Mouse (Mus musculus): ENCODE results near the gene Lrrc58. TPM values are rescaled to one million over a fixed set of nuclear protein-coding genes. Genes with fewer than 3 reads are reported as not detected.

Lrrc58 gene
- 10 to 100 TPM; 85.6 to 85.7 TPM for total RNA-seq (2021)
- long read RNA-seq, experiment 1, full-length matches to known transcripts: 6 of 18 reads
- long read RNA-seq, experiment 1, partial matches to known transcripts: 0 of 18 reads
- long read RNA-seq, experiment 1, other reads (novel, unspliced or antisense): 12 of 18 reads
- long read RNA-seq, experiment 2, full-length matches to known transcripts: 2 of 12 reads
- long read RNA-seq, experiment 2, partial matches to known transcripts: 0 of 12 reads
- long read RNA-seq, experiment 2, other reads (novel, unspliced or antisense): 10 of 12 reads

DNA sequence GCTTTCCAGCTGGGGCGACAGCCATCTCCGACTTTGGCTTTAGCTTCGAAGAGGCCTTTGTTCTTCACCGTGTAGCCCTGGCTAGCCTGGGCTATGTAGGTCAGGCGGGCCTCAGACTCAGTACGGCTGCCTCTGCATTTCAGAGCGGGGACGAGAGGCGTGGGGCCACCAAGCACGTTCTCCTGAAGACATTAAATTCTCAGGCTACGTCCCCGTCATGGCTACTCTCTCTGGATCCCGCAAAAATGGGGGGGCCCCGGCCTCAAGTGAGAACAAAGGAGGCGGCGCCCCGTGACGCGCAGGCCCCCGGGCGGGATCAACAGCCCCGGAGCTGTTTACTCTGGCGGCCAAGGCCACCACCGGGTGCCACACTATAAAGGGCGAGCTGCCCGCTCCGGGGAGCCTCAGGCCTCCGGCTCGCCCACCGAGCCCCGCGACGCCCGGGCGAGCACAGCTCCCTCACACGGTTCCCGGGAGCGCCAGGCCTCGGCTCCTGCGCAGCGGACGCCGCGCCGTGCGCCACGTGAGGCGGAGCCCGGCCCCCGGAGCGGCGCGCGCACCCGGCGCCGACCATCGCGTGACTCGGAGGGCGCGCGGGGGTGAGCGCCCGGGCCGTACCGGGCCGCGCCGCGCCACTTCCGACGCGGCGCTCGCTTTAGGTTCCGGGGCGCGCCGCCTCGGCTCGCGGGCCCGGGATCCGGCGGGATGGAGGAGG lies at the start of gene Lrrc58:
Gene Lrrc58, plus strand, starts transcription at position 599 of the 715 bp plus-strand sequence.
- intact Hi-C loops (cut with DNase I): loop anchor here (2.0 to 5.0 kb wide), 4 partner anchors 56 to 219 kb away; partner anchors contain the start of gene Gsk3b
- DNase-seq: peak; percentile 90 to 93

- intact Hi-C loops (cut with DNase I): no loop called here
- no peak for DNase-seq
Measured at GRCm38 (mm10) chr16:37823949-37824348, 44.2 kb upstream of the Lrrc58 start.

DNA sequence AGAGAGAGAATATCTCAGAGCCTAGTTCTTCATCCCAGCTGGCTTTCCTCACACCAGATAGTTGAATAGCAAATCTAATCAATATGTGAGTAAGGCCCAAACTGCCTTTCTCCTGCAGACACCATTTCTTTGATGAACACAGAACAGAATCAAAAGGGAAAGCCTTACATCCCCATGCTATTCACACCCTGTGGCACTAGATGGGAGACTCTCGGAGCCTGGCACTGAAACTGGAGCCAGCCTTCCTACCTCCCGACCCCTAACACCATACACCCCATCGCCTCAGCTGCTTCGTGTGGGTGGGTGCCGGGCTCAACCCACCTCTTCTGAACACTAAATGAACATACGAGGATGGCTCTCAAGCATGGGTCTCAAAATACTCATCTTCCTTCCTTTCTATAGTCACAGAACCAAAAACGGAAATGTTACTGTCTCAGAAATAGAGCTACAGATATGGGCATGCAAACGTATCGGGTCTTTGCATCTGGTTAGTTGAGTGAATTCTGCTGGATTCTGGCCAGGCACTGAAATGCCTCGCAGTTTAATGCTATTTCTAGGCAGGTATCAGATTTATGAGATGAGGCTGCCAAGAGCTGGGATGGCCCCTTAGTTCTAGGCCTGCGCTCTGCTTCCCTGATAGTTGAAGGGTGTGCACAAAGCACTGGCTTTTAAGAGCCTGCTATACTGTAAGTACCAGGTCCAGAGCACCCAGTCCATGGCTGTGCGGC lies 43.2 kb upstream of the Lrrc58 start:
- DNase-seq: no peak
- intact Hi-C loops (cut with DNase I): no loop called here

GRCm38 (mm10) chr16:37826286-37826685 lies 41.9 kb upstream of the Lrrc58 start:
- intact Hi-C loops (cut with DNase I): no loop called here
- DNase-seq: no peak

DNA sequence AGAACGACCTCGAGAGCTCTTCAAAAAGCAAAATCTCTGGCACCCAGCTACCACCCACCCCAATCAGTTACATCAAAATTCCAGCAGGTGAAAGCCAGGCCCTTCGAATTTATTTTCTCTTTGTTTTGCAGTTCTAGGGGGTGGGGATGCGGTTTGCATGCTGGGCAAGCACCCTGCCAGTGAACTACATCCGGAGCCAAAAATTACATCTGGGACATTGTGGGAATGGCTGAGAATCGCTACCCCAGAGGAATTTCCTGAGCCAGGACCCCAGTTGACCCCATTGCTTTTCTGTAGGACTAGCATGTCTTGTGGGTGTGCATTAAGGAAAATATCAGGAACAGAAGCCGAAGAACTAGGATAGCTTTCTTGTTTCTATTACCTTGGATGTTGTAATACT lies 37.1 kb upstream of the Lrrc58 start:
- no peak for DNase-seq

DNA sequence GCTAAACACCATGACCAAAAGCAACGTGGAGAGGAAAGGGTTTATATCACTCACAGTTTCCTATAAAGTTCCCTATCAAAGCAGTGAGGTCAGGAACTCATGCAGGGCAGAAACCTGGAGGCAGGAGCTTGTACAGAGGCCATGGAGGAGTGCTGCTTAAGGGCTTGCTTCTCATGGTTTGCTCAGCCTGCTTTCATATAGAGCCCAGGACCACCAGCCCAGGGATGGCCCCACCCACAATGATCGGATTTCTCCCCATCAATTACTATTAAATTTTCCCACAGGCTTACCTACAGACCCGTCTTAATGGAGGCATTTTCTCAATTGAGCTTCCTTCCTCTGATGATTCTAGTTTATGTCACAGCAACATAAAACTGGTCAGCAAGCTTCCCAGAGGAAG lies 30.6 kb upstream of the Lrrc58 start:
- no peak for DNase-seq

More for the DNA sequence above, 37.1 kb upstream of the Lrrc58 start:
- intact Hi-C loops (cut with DNase I): no loop called here

DNA sequence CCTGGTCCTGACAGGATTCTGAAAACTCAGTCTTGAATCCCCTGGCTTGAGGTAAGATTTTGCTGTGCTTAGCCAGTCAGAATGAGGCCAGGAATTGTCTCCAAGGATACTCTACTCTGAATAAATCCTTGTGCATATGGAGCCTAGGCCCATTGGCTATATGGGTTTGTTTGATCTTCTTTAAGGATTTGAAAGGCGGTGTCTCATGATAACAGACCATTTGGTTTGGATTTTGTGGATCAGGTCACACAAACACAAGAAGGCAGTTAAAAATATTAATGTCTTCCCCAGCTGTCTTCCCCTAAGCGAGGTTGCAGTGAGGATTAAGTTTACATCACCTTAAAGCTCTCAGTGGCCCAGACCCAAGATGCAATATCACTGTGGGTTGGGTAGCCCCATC lies 25.8 kb upstream of the Lrrc58 start:
- no peak for DNase-seq
- intact Hi-C loops (cut with DNase I): no loop called here

More for the DNA sequence above, 30.6 kb upstream of the Lrrc58 start:
- intact Hi-C loops (cut with DNase I): no loop called here

GRCm38 (mm10) chr16:37843740-37844139 lies 24.4 kb upstream of the Lrrc58 start:
- intact Hi-C loops (cut with DNase I): no loop called here
- no peak for DNase-seq

DNA sequence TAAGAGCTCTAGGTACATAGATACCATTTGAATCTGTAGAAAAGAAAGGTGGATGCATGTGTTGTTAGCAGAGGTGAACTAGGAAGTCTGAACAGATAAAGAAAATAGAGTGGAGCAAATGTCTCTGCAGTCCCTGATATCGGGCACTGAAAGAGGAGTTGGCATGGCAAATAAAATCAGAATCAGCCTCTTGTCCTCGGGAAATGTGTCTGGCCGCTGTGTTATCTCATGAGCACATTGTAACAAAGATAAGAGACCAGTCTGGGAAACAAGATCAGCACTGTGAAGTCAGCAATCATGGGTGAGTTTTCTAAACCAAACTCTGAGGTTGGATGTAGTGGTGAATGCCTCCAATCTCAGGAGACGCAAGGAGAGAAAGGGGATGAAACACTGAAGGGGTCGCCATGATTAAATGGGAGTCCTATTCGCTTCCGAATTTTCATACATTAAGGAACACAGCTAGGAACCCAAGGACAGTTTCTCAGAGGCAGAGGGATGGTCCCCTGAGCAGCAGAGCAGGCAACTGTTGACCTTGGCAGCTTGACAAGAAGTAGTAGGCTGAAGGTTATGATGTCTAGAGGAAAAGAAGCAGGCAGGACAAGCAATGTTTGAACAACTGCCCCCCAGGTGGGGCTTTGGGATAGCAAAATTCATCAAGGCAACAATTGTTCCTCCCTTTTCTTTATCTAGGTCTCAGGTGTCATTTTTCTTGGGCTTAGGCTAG lies 22.8 kb upstream of the Lrrc58 start:
- intact Hi-C loops (cut with DNase I): no loop called here
- peak in 1 of 2 experiments; percentile 32 for DNase-seq

- no peak for DNase-seq
Measured at GRCm38 (mm10) chr16:37847081-37847480, 21.1 kb upstream of the Lrrc58 start.

DNA sequence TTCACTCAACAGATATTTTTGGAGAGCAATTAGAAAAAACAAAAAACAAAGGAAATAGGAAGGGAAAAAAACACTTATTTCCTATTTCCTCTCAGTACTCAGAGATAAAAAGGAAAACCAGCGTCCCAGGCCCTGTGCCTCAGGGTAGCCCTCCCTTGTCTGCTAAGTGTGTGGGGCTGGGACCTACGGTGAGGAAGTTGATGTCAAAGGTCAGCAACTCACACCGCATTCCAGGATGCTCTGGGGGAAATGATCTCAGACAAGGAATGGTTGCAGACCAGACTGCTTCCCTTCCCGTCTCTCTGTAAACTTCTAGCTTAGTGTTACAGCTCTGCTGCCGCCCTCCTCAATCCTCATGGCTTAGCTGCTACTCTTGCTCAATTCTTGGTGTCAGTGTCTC lies 16.8 kb upstream of the Lrrc58 start:
- peak; percentile 27 to 37 for DNase-seq
- intact Hi-C loops (cut with DNase I): no loop called here

More at GRCm38 (mm10) chr16:37847081-37847480, 21.1 kb upstream of the Lrrc58 start:
- intact Hi-C loops (cut with DNase I): no loop called here

DNA sequence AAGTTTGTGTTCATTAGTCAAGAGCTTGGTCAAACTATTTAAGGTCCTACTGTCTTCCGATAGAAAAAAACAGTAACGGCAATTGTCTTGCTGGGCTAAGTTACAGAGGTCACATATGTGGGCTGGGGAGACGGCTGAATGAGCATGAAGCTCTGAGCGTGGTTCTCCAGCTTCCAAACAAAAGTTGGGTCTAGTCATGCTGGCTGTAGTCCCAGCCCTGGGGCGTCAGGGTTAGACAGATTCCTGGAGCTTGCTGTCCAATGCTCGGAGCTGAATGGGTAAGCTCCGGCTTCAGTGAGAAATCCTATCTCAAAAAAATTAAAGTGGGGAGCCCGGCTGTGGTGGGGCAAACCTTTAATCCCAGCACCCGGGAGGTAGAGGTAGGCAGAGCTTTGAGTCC lies 14.9 kb upstream of the Lrrc58 start:
- intact Hi-C loops (cut with DNase I): no loop called here
- DNase-seq: peak; percentile 24 to 35

GRCm38 (mm10) chr16:37854054-37854453 lies 14.1 kb upstream of the Lrrc58 start:
- no peak for DNase-seq
- intact Hi-C loops (cut with DNase I): no loop called here

- intact Hi-C loops (cut with DNase I): no loop called here
- no peak for DNase-seq
Measured at GRCm38 (mm10) chr16:37854593-37854992, 13.6 kb upstream of the Lrrc58 start.

DNA sequence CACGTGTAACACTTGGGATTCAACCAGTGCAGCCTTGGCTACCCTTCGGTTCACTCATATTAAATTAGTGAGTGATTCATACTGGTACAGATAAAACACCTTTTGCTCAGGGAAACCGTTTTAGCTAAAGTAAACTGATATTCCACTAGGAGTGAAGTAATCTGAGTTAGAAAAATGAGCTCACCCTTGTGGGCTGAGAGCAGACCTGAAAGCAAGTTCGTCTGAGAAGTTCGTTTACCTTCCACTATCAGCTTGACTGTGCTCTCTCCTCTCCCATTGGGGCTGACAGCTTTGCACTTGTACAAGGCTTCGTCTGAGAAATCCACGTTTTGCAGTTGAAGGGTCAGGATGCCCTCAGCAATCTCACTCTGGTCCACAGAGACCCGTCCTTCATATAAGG lies 12.6 kb upstream of the Lrrc58 start:
- intact Hi-C loops (cut with DNase I): no loop called here
- no peak for DNase-seq

- DNase-seq: no peak
- intact Hi-C loops (cut with DNase I): no loop called here
Measured at GRCm38 (mm10) chr16:37856327-37856726, 11.9 kb upstream of the Lrrc58 start.

- intact Hi-C loops (cut with DNase I): no loop called here
- DNase-seq: no peak
Measured at GRCm38 (mm10) chr16:37857495-37857894, 10.7 kb upstream of the Lrrc58 start.

DNA sequence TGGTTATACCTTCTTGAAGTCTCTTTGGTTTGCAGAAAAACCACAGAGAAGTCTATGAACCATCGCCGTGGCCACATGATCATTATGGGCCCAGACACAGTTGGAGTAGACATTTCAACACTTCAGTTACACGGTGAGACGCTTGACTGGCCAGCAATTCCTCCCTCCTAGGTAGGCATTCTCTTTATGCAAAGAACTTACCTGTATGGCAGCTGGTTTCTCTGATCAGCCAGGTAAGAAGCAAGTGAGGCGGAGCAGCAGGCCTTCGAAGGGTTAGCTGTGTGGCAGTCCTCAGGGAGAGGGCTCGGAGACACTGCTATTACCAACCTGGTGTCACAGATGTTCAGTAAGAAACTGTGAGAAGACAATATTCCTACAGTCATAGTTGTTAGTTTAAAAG lies 8.0 kb upstream of the Lrrc58 start:
- intact Hi-C loops (cut with DNase I): no loop called here
- no peak for DNase-seq

DNA sequence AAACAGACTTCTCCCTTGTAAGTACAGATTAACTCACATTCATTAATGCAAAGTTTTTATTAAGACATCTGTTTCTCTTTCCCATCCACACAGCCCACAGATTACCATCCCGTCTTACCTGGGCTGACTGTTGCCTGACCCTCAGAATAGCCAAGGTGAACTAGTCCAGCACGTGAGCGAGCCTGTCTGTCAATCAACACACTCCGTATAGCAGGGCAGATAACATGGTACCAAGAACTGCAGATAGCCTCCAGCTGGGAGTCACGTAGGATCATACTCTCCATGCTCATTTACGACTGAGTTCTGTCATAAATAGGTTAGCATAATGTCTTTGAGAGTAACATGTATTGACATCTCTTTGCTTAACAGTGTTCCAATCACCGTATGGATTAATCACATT lies 7.2 kb upstream of the Lrrc58 start, which contains the start of gene Gm36028:
Gene Gm36028, minus strand, starts transcription at position 118 of the 400 bp plus-strand sequence.
- intact Hi-C loops (cut with DNase I): no loop called here
- no peak for DNase-seq

- intact Hi-C loops (cut with DNase I): no loop called here
- DNase-seq: no peak
Measured at GRCm38 (mm10) chr16:37863876-37864275, 4.3 kb upstream of the Lrrc58 start.

All from heart, postnatal 14 days (tissue).